Mouse (Mus musculus) MEL (cell line): Measurements from ENCODE around the gene Rad17. TPM values are rescaled to one million over a fixed set of nuclear protein-coding genes. Genes with fewer than 3 reads are reported as not detected.

Experiments
- DNase-seq: peaks from one replicate; pipeline ENCODE4 v3.0.0; 2011; ENCODE audit warnings: low read depth, low spot score
- H3K27ac ChIP-seq: 2 replicates; pipeline ENCODE4 v1.5.1; 2012; ENCODE audit warnings: low read depth, mild to moderate bottlenecking, control low read depth, low read length, moderate library complexity; ENCODE audit not compliant: control insufficient read depth
- H3K27me3 ChIP-seq, 2 experiments: fragments of 150-350 bp in 1 of 2; sonication (generic) in 1 of 2; 2 replicates each; pipeline ENCODE4 v1.6.1; 2012; ENCODE audit warnings: low read length in 2 of 2, mild to moderate bottlenecking in 2 of 2, improper control_type of control experiment in 1 of 2, moderate library complexity in 1 of 2; ENCODE audit not compliant: insufficient read depth in 2 of 2, control insufficient read depth in 1 of 2
- H3K36me3 ChIP-seq, 2 experiments: 2 replicates each; pipeline ENCODE4 v1.6.1; 2012 to 2014; ENCODE audit warnings: low read length in 2 of 2, improper control_type of control experiment in 1 of 2, inconsistent platforms in 1 of 2, mild to moderate bottlenecking in 1 of 2; ENCODE audit not compliant: insufficient read depth in 2 of 2, control insufficient read depth in 1 of 2
- H3K4me1 ChIP-seq, 2 experiments: fragments of 150-350 bp in 1 of 2; sonication (generic) in 1 of 2; 2 replicates each; pipeline ENCODE4 v1.6.1; 2012; ENCODE audit warnings: low read length in 2 of 2, improper control_type of control experiment in 1 of 2, mild to moderate bottlenecking in 1 of 2; ENCODE audit not compliant: insufficient read depth in 2 of 2, control insufficient read depth in 1 of 2
- H3K4me3 ChIP-seq, 2 experiments: fragments of 150-350 bp in 1 of 2; sonication (generic) in 1 of 2; 2 replicates each; pipeline ENCODE4 v1.5.1; 2012; ENCODE audit warnings: low read depth in 2 of 2, low read length in 2 of 2, mild to moderate bottlenecking in 2 of 2, moderate library complexity in 2 of 2, control low read depth in 1 of 2, improper control_type of control experiment in 1 of 2; ENCODE audit not compliant: control insufficient read depth in 1 of 2, insufficient read depth in 1 of 2
- H3K79me2 ChIP-seq: 2 replicates; pipeline ENCODE4 v1.6.1; 2012; ENCODE audit warnings: mild to moderate bottlenecking, low read length, moderate library complexity; ENCODE audit not compliant: control insufficient read depth, poor library complexity, insufficient read depth
- H3K9ac ChIP-seq: 2 replicates; pipeline ENCODE4 v1.6.1; 2012; ENCODE audit warnings: low read depth, mild to moderate bottlenecking, control low read depth, low read length, moderate library complexity; ENCODE audit not compliant: control insufficient read depth, poor library complexity, severe bottlenecking
- H3K9me3 ChIP-seq: fragments of 150-350 bp; sonication (generic); replicated peaks from 2 replicates; pipeline ENCODE4 v1.6.1; 2012; ENCODE audit warnings: mild to moderate bottlenecking, low read length, improper control_type of control experiment, moderate library complexity; ENCODE audit not compliant: insufficient read depth
- EP300 ChIP-seq, 2 experiments: IDR thresholded peaks; 2 replicates each; pipeline ENCODE4 v1.6.1; 2011; ENCODE audit warnings: improper control_type of control experiment in 2 of 2, low read length in 2 of 2, low read depth in 1 of 2, mild to moderate bottlenecking in 1 of 2
- GABPA ChIP-seq: IDR thresholded peaks from 2 replicates; pipeline ENCODE4 v1.6.1; 2012; ENCODE audit warnings: low read depth, mild to moderate bottlenecking, inconsistent platforms, low read length, improper control_type of control experiment, moderate library complexity
- USF2 ChIP-seq, 2 experiments: IDR thresholded peaks; 2 replicates each; pipeline ENCODE4 v1.6.1; 2011 to 2012; ENCODE audit warnings: improper control_type of control experiment in 2 of 2, low read length in 2 of 2, borderline replicate concordance in 1 of 2, inconsistent platforms in 1 of 2, low read depth in 1 of 2, mild to moderate bottlenecking in 1 of 2; ENCODE audit not compliant: insufficient read depth in 1 of 2
- polyA plus RNA-seq, 2 experiments: library from polyadenylated mRNA; stranded (reverse) in 1 of 2; unstranded in 1 of 2; fragments of >175 nt in 1 of 2; fragments of >200 nt in 1 of 2; gene quantifications; 2 replicates each; pipeline versions ENCODE4 v1.2.1 to v1.2.4; 2012; ENCODE audit warnings: low replicate concordance in 2 of 2, low read depth in 1 of 2; ENCODE audit not compliant: insufficient read length in 2 of 2, insufficient read depth in 1 of 2, missing spikeins in 1 of 2
- total RNA-seq: library from RNA; depleted of rRNA; stranded (reverse); fragments of 300-350 nt; gene quantifications from 2 replicates; pipeline ENCODE4 v1.2.3, GENCODE M21; 2012; rRNA removed

The Rad17 gene
- total and polyA plus RNA-seq, 3 experiments: 21.7 to 31.2 TPM; not detected in 1

DNA sequence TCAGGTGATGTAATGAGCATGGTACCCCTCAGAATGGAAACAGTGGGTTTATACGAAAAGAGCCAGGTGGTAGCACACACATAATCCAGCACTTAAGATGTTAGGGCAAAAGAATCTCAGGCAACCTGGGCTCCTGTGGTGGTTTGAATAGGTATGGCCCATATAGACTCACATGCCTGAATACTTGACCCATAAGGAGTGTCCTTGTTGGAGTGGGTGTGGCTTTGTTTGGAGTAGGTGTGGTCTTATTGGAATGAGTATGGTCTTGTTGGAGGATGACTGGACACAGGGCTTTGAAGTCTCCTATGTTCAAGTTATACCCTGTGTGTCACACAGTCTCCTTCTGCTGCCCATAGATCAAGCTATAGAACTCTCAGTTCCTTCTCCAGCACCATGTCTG, 82.5 kb downstream of the Rad17 start:
- TF ChIP-seq USF2 (IDR thresholded peaks at IDR 0.05; ENCODE audit: borderline replicate concordance in 1 of 2, insufficient read depth in 1 of 2, low read depth in 1 of 2, low read length in 2 of 2) (no peak), EP300 (IDR thresholded peaks at IDR 0.05; ENCODE audit: low read depth in 1 of 2, low read length in 2 of 2) (no peak), GABPA (no peak)
- Histone ChIP-seq H3K4me1 (no peaks in the 10 kb centered on the region), H3K9ac (no peak overlapping the region), H3K9me3 (no peaks in the 10 kb centered on the region), H3K79me2 (no peaks in the 10 kb centered on the region), H3K27me3 (peaks cover 0 to 2% of the 10 kb centered on the region in 2 experiments; a peak in 2 of 4 replicates), H3K27ac (no peak overlapping the region), H3K4me3 (no peak overlapping the region), H3K36me3 (no peaks in the 10 kb centered on the region)
- no peak for DNase-seq

Other genes with a start within 250 kb of the Rad17 start
- not detected in 2 replicates for gene Naip1, start 198.2 kb downstream of the Rad17 start, total RNA-seq
- gene Naip1, start 198.2 kb downstream of the Rad17 start, polyA plus RNA-seq: under 1 TPM in 1 of 2 experiments, not detected in 1; 0.01 TPM
- gene Gtf2h2, start 158.5 kb downstream of the Rad17 start, total RNA-seq: 43.0 and 47.2 TPM in 2 replicates
- 10 to 100 TPM in 1 of 2 experiments, not detected in 1; 71.6 TPM for gene Gtf2h2, start 158.5 kb downstream of the Rad17 start, polyA plus RNA-seq
- gene Ocln, start 98.3 kb downstream of the Rad17 start, total RNA-seq: 0.23 and 0.31 TPM in 2 replicates
- under 1 TPM in 1 of 2 experiments, not detected in 1; 0.58 TPM for gene Ocln, start 98.3 kb downstream of the Rad17 start, polyA plus RNA-seq
- gene Marveld2, start 34.1 kb downstream of the Rad17 start, total RNA-seq: not detected in 2 replicates
- gene Marveld2, start 34.1 kb downstream of the Rad17 start, polyA plus RNA-seq: not detected
- gene Ak6, start 72 bp downstream of the Rad17 start, total RNA-seq: 234 and 247 TPM in 2 replicates
- 100 to 1,000 TPM; 199 to 216 TPM for gene Ak6, start 72 bp downstream of the Rad17 start, polyA plus RNA-seq
- 19.8 and 23.7 TPM in 2 replicates for gene Taf9, start 528 bp upstream of the Rad17 start, total RNA-seq
- gene Taf9, start 528 bp upstream of the Rad17 start, polyA plus RNA-seq: 10 to 100 TPM in 1 of 2 experiments, not detected in 1; 38.5 TPM
- gene Ccdc125, start 18.7 kb upstream of the Rad17 start, total RNA-seq: not detected in 2 replicates
- gene Ccdc125, start 18.7 kb upstream of the Rad17 start, polyA plus RNA-seq: under 1 TPM in 1 of 2 experiments, not detected in 1; 0.29 TPM
- gene Cdk7, start 79.9 kb upstream of the Rad17 start, total RNA-seq: 63.0 and 67.7 TPM in 2 replicates
- 10 to 100 TPM in 1 of 2 experiments, not detected in 1; 87.1 TPM for gene Cdk7, start 79.9 kb upstream of the Rad17 start, polyA plus RNA-seq
- 60.4 and 73.1 TPM in 2 replicates for gene Mrps36, start 93.6 kb upstream of the Rad17 start, total RNA-seq
- 10 to 100 TPM in 1 of 2 experiments, not detected in 1; 91.1 TPM for gene Mrps36, start 93.6 kb upstream of the Rad17 start, polyA plus RNA-seq
- gene Cenph, start 124.8 kb upstream of the Rad17 start, total RNA-seq: 32.2 and 33.3 TPM in 2 replicates
- 10 to 100 TPM in 1 of 2 experiments, not detected in 1; 48.8 TPM for gene Cenph, start 124.8 kb upstream of the Rad17 start, polyA plus RNA-seq
- gene Ccnb1, start 135.5 kb upstream of the Rad17 start, total RNA-seq: 139 and 185 TPM in 2 replicates
- gene Ccnb1, start 135.5 kb upstream of the Rad17 start, polyA plus RNA-seq: 100 to 1,000 TPM; 229 to 682 TPM
- 56.2 and 58.3 TPM in 2 replicates for gene Slc30a5, start 182.4 kb upstream of the Rad17 start, total RNA-seq
- 10 to 100 TPM in 1 of 2 experiments, not detected in 1; 57.4 TPM for gene Slc30a5, start 182.4 kb upstream of the Rad17 start, polyA plus RNA-seq